Mouse (Mus musculus) megakaryocyte, adult 5-6 weeks (primary cell): ENCODE data around the gene Rbm44. TPM values are rescaled to one million over a fixed set of nuclear protein-coding genes. Genes with fewer than 3 reads are reported as not detected.
A peak's percentile ranks its signal among the peaks of the same experiment; 100 is the strongest.

ENCODE experiments used
- ATAC-seq: 2 replicates; pipeline ENCODE4 v1.8.0; 2016; ENCODE audit warnings: mild to moderate bottlenecking, inconsistent platforms; ENCODE audit not compliant: poor library complexity, severe bottlenecking
- total RNA-seq, 2 experiments: library from RNA; stranded (forward) in 1 of 2; stranded (reverse) in 1 of 2; fragments of 153-499, 151-499 nt in 1 of 2; fragments of 221-1000, 200-1000 nt in 1 of 2; gene quantifications; 2 replicates each; pipeline versions ENCODE4 v1.2.3 to v1.2.4; 2015 to 2017

Rbm44 gene
- 4.9 and 8.7 TPM in 2 replicates for total RNA-seq (2015)
- total RNA-seq (2017): 4.0 and 10.6 TPM in 2 replicates

DNA sequence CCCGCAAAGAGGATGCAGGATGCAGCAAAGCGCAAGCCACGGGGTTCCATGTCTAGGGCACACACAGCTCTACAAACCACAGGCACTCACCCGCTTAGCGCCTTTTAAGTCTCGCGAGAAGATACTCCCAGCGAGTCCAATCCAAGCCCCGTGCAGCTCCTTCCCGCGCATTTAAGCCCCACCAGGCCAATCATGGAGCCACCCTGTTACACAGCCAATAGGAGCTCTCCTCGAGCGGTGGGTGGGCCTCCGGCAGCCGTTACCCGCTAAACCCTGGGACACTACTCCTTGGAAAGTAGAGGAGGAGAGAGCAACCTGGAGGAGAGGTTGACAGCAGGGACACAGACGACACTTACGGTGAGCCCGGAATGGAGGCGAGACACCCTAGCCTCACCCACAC lies at the start of gene Rbm44:
TSS of gene Rbm44 (plus strand) at position 277 of the 400 bp plus-strand sequence.
- ATAC-seq: peak; percentile 57

DNA sequence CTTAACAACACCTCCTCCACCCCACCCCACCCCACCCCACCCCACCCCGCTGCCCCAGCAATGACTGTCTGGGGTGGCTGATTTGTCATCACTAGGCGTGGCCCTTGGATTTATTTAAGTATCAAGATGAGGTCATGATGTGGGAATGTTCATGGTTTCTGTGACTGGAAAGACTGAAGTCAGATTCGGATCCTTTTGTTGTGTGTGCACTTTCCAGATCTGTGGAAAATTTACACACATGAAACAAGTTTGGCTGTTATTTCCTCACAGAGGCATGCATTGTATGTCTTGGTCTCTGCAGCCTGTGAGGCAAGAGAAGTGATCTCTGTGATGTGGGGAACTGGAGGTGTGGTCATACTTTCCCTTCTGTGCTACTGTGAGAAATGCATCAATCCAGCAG lies 49.6 kb upstream of the Rbm44 start:
- ATAC-seq: peak; percentile 53

DNA sequence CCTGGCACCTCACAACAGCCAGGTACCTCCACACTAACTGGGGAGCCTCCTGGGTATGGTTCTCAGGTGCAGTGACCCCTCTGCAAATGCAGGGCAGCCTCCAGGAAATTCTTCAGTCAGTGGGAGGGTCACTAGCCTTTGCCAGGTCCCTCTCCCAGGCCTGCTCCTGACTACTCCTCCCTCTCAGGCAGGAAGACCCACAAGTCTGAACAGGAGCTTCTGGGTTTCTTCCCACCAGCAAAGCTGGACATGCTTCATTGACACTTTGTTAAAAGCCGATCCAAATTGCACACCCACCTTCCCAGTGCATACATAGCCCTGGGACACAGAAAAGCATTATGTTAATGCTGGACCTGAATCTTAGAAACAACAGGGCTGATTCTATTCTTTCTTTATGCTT lies 49.0 kb upstream of the Rbm44 start:
- no peak for ATAC-seq

DNA sequence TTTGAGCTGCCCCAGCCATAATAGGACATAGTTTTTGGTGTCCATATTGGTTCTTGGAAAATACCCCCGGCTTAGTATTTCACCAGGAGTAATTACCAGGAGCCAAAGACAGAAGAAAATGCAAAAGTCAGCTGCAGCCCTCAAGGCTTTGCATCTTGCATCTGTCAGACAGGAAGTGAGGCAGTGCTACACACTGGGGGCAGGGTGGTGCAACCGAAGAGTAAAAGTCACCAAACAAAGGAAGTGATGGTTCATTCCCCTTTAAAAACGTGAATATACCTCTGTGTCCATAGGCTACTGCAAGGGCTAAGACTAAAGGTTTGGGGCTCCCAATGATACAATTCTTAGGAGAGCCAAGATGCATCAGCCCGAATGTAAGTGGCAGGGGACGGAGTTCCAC lies 48.4 kb upstream of the Rbm44 start:
- ATAC-seq: peak; percentile 56

DNA sequence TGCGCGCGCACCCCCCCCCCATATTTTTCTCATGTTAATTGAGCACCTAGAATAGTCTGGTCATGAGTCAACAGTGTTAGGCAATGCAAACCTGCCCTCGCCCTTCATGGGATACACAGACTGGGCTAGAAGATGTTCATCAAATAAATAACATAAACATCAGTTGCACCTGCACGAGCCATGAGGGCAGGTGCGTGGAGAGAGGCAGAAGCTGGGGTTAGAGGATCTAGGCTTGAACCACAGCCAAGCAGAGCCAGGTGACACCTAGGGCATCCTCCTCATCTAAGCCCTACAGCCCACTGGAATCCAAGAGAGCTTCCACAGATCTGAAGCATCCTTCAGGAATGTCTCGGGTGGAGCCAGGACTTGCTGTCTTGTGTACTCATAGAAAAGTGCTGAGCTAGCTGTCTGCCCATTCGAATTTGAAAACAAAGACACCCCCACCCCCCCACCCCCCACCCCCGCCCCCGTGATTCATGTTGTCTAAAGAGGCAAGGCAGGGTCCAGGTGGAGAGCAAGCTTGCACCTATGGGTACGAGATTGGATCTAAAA lies 47.5 kb upstream of the Rbm44 start:
- ATAC-seq: no peak

DNA sequence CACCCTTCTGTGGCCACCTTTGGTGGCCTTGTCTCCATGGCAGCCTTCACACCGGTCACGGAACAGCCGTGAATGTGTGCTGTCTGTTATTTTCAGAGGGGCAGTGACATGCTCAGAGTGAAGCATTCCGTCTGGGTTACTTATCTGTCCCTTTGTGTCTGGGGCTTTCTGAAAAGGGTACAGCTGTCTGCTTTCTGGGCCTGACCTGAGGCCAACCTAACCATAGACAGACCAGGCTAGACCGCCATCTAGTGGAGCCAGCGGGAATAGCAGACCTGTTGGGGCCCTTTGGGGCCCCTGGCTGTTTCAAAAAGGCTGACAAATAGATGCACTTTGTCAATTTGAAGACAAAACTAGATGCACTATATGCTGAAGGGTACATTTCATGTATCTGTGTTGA lies 46.0 kb upstream of the Rbm44 start:
- ATAC-seq: peak; percentile 75

DNA sequence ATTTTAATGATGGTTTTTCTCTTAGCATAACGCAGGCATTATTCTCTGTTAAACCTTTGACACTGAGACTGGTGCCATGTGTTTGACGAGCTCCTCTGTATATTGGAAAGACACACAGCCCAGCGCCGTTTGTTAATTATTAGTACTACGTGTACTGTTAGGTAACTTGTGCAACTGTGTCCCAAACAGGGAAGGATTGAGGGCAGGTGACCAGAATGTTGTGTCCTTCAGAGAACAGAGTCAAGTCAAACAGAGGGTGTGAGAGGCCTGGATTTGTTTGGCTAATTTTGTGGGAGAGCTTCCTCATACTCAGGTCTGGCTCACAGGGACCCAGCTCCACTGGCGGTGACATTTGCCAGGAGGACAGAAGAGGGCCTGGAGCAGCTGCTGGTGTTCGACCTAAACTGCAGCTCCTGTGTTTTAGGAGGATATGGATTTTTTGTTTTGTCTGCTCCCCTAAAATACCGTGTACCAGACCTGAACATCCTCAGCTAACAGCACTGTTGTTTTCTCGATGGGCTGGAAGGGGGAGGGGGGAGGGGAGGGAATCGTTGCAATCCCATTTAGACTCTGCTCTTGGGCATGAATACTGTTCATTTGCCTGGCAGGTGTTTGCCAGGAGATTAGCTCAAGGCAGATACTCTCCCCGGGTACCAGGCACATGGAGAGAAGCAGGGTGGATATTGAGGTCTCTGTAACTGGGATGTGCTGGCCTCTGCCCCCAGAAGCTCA lies 43.0 kb upstream of the Rbm44 start:
- ATAC-seq: no peak

DNA sequence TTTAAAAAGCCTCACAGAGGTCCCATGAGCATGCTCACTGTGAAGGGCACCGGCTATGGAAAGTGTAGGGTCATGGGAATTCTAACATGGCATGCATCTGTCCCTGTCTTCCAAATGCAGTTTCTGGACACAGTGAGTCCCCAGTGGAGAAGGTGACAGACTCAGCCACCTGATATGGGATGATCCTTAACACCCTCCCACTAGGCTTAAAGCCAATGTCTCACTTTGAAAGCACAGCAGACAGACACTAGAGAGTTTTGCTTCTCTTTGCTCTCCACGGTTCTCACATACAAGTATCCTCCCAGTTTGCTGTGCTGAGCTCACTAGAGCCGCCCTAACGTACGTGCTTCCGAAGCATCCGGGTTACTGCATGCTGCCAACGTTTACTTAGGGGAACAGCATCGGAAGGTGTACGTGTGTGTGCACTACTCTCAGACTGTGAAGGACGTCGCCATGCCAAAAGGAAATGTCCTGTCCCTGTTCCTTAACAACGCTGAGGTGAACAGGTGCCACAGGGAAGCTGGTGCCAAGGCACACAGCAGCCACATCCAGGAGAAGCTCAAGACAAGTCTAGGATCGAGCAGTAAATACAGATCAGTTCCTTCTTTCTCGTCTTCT lies 41.4 kb upstream of the Rbm44 start:
- no peak for ATAC-seq

DNA sequence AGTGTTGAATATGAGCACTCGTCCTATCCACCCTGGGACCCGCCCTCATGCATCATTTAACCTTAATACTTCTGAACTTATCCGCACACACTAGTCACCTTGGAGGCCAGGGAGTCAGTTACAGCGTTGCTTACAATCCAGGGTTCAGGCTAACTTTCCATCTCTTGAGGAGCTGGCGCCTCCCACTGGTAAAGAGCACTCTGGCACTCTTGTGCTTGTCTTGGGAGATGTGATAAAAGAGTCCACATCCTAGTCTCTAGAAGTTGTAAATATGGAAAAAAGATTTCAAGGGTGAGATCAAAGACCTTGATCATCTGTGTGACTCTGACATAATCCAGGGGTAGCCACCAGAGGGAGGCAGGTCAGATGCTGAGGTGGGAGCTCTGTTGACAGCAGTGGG lies 37.3 kb upstream of the Rbm44 start:
- no peak for ATAC-seq

DNA sequence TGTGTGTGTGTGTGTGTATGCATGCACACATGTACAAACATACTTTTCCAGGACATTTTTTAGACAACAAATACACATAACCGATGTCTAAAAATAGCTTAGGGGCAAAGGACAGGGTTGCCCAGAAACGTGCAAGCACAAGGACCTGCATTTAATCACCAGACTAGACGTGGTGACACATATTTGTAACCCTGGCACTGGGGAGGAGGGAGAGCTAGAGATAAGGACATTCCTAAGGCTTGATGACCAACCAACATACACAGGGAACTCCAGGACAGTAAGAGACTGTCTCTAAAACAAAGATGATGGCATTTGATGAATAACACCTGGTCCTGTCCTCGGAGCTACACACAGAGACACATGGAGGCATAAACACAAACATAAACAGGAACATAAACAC lies 35.6 kb upstream of the Rbm44 start:
- no peak for ATAC-seq

DNA sequence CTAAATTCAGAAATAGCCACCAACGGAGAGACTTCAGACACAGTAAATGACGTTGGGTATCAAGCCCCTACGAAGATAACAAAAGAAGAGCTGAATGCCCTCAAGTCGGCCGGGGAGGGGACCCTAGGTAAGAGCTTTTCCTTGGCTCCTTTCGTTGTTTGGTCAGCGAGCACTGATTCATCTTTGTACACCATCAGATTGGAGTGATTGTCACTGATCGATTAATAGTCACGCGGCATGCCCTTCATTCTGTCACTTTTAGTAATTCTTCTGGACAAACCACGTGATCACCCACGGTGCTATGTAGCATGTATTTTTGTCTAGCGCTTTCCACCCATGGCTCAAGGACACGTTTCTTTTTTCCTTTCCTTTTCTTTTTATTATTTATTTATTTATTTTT lies 32.7 kb upstream of the Rbm44 start:
- ATAC-seq: no peak

DNA sequence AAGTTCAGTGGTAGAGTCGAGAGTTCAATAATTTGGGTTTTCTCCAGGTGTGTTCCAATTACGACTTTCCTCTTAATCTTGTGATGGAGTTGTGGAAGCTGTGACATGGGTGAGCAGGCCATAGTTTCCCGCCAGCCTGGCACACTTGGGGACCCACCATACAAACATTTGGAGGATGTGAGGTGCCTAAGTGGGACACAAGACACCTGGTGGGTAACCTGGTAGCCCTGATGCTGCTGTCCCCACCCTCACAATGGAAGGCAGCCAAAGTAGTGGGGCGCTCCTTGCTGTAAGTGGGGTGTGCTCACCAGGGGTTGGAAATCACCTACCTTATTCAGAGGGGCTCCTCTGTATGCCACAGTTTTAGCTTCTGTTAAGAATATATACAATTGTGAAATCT lies 32.3 kb upstream of the Rbm44 start:
- no peak for ATAC-seq

DNA sequence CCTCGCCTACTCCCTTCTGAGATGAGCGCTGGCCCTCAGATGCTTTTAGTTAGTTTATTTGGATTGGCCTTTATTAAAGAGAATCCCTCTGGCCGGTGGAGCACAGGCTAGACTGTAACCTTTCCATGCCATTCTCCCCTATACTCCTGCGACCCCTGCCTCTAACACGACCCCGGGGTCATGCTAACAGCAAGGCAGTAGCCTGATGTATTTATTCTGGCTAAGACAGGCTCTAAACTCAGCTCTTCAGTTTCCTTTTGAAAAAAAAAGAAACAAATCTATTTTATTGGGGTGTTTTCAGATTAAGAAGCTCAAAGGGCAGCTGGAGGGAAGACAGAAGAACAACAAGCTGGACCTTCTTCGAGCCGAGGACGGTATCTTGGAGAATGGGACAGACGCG lies 22.8 kb upstream of the Rbm44 start:
- no peak for ATAC-seq

DNA sequence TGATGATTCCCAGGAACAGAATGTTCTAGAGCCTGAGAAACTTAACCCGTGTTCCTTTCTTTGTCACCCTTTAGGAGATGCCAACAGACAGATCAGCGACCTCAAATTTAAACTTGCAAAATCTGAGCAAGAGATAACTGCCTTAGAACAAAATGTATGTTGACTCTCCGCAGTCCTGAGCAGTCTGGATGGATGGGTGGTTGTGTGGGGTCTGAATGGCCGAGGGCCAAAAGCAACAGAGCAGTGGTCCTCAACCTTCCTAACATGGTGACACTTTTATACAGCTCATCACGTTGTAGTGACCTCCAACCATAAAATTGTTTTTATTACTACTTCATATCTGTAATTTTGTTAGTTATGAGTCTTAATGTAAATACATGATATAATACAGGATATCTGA lies 21.9 kb upstream of the Rbm44 start:
- ATAC-seq: no peak

DNA sequence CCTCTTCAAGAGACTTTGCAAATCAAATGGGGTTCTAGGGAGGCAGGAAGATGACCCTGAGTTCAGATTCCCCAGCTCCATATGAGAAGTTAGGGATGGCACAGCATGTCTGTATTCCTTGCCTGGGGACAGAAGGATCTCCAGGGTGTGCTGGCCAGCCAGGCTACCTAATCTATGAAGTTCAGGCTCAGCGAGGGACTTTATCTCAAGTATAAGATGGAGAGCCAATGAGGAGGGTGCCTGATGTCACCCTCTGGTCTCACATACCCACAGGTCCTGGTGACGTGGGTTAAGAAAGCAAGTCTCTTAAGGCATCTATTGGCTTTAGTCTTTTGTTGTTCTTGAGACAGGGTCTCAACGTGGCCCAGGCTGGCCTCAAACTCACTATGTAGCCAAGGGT lies 21.4 kb upstream of the Rbm44 start:
- ATAC-seq: no peak

DNA sequence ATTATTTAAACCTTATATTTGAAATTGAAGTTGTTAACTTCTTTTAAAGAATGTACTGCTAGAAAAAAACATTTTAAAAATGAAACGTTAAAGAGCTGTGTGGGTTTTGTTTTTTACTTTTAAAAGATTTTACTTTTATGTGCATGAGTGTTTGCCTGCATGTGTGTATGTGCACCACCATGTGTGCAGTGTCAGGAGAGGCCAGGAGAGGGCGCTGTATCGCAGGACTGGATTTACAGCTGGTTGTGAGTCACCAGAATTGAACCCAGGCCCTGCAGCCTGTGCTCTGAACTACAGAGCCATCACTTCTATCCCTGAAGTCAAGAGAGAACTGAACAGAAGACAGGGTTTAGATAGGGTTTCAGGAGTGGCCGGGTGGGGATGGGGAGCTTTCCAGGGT lies 16.0 kb upstream of the Rbm44 start:
- ATAC-seq: no peak

DNA sequence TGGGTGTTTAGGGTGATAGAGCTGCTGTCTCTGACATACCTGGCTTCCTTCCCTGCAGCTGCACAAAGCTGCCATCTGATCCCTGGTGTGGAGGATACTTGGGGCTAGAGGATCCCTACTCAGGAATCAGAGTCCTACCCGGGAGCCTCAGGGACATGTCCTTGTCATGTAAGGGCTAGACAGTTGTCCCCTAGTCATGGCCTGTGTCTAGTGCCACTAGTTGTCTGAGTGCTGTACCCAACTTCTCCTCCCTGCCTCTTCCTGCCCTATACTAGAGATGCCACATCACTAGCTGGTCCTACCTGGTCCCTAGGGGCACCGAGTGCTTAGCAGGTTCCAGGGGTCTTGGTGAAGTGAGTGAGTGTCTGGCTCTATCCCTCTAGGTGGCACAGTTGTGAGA lies 7.9 kb upstream of the Rbm44 start:
- no peak for ATAC-seq

DNA sequence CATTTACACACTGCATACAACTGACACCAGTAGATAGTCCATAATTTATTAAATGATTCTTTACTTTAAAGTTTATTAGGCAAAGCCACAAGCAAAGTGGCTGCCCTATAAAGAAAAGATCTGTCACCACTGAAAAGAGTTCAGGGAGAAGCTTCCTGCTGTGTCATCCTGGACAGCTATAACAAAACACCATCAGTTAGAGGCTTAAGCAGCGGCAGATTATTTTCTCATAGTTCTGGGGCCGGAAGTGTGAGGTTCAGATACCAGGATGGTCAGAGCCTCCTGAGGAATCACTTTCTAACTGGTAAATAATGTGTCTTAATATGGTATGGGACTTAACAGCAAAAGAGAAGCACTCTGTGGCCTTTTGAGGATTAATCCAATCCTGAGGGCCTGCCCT lies 6.6 kb downstream of the Rbm44 start:
- no peak for ATAC-seq

DNA sequence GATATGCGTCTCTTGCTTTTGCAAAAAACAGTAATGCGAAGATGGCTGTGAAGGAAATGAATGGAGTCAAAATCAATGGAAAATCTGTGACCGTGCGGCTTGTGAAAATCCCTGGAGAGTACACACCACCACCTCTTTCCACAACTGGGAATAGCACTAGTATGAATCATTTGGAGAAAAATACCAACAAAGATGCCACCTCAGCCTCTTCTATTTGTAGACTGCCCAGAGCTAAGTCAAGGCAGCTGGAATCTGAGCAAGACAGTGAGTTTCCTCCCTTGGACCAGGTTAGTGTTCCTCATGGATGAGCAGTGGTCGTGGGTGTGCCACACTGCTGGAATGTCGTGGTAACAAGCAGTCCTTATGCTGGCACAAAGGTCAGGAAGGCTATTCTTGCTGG lies 21.9 kb downstream of the Rbm44 start:
- ATAC-seq: no peak

DNA sequence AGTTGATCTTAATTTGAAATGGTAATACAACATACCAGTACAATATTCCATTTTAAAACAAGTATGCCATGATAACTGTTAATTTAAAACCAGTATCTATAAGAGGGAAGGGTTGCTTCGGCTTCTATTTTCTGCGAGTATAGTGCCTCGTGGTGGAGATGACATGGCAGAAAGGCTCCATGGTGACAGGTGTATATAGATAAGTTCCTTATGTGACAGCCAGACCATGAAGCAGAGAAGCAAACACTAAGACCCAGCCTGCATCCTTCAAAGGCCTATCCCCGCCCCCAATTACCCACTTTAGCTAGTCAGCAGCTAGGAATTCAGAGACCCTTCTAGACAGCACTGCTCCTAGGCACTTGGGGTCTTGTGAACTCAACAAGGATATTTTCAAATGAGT lies 24.3 kb downstream of the Rbm44 start:
- ATAC-seq: no peak

DNA sequence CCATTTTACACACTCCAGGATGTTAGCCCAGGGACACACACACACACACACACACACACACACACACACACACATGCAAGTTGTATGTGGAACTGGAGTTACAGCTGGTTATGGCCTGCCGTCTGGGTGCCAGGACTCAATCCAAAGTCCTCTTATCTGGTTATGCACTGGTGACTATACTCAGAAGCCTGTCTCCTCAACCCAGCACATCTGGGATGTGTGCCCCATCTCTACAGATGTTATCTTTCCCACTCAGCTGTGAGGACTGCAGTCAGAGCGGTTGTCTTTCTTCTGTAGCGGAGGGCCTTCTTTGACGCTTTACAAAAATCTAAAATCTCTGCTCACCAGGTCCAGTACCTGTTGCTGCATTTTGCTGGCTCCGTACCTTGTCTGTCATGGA lies 29.9 kb downstream of the Rbm44 start:
- ATAC-seq: no peak

DNA sequence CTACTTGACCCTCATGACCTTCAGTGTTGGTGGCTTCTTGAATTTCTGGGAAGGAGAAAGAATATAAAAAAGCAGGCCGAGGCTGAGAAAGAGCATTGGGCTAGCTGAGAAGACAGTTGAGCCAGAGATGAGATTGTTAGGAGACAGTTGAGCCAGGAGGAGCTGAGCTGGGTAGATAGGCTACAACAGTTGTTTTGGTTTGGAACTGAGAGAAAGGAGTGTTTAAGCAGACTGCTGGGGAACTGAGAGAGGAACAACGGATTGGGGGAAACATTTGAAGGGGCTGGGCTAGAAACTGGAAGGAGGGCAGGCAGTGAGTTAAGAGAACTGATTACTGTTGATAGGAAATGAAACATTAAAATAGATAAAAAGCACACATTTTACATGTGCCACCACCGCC lies 31.1 kb downstream of the Rbm44 start:
- ATAC-seq: no peak; the same call in 1 of the 2 replicates

DNA sequence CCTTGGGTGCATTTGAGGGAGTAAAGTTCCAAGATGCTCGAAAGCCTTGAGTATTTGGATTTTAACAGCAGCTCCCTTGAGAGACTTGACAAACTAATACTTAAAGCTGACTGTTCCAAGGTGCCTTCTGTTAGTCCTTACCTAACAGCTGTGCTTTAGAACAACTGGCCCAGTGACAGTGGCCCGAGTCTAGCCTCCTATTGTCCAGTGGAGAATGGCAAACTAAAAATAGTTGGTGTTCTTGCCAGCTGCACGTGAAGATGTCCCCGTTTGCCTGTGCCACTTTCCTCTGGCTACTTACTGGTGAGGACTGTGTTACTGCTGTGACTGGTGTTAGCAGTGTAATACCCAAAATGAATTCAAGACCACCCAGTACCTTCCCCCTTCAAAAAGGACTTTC lies 32.0 kb downstream of the Rbm44 start:
- no peak for ATAC-seq
